Mouse (Mus musculus) adrenal gland, postnatal 10 days (tissue): Measurements from ENCODE around the gene Gm266. TPM values are rescaled to one million over a fixed set of nuclear protein-coding genes. Genes with fewer than 3 reads are reported as not detected.

Source experiments
- DNase-seq: peaks from one replicate; pipeline ENCODE4 v3.0.0; 2021; ENCODE audit warnings: mixed read lengths
- total RNA-seq, 2 experiments: library from RNA; stranded (reverse); gene quantifications; 2 replicates each; pipeline ENCODE4 v1.2.3; 2021

Gene Gm266
- total RNA-seq, 2 experiments from 2014 or later: 1.0 to 1.1 TPM

DNA sequence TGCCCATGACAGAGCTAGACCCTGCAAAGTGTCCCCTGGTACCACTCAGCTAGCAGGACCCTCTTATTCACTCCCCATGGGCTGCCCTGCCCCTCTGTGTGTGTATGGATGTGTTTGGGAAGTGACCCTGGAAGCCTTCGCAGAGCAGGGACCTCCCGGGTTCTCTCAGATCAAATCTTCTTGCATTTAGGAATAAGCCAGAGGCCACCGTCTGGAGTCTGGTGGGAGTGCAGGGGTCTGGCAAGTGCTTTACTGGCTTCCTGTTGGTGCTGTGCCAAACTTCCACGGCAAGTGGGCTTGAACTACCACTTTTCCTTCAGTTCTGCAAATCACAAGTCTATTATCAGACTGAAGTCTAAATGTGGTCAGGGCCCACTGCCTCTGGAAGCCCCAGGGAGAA is 31.6 kb downstream of the Gm266 start:
- DNase-seq: no peak

DNA sequence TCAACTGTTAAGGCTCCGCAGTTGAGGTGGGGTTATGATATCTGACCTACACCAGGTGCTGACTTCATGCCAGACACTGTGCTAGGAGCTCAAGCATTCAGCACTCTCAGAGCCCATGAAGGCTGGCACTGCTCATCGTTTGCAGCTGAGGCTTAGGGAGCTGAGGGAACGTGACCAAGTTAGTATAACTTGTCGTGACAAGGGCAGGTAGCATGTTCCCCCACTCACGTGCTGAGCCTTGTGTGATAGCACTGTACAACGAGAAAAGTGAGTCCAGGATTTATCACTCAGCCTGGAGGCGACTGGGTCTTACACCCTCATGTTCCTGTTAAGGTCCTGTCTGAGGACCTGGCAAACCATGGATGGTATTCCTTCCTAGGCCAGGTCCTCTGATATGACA is 34.1 kb downstream of the Gm266 start:
- no peak for DNase-seq

DNA sequence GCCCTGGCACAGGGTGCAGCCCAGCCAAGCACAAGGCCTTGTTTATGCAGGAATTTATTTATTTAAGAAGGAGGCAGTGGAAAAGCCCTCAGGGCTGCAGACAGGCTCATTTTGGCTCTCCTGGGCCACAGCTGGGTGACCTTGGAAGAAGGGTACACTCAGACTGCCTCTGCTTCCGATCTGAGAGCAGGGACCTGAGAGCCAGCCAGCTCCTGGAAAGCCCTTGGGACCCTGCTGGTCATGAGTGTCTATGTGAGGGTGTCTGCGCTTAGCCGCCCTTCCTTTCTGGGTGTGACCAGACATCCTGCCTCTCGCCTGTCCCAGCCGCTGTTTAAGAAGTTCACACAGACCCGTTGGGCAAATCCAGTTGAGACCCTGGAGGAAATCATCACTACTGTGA is 35.3 kb downstream of the Gm266 start:
- peak; percentile 66 for DNase-seq

DNA sequence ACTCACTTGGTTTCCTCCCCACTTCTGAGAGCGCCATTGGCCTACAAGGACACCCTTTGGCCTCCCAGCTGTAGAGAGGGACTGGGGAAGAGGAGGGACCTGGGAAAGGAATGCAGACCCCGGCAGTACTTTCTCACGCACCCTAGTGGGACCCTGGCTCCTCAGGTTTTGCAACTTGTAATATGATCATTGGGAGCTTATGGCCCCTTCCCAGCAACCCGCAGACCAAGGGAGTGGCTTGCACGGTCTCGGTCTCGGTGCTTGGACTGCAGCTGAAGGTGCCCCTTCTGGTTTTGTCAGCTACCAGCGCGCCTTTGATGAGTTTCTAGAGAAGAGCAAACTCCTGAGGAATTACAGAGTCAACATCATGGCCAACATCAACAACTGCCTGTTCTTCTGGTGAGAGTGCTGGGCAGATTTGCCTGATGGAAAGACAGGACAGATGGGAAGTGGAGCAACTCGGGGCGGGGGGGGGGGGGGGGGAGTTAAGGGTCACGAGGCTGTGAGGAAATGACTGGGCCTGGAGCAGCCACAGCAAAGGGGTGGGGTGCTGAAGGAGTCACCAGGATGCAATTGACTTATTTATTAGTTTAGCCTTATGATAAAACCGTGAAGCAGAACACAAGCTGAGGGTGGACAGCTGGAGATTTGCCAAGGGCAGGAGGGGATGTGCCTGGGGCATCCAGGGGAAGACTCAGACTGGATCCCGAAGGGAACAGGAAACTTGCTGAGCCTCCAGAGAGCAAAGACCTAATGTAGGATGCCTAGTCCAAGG is 36.5 kb downstream of the Gm266 start:
- DNase-seq: peak; percentile 62

DNA sequence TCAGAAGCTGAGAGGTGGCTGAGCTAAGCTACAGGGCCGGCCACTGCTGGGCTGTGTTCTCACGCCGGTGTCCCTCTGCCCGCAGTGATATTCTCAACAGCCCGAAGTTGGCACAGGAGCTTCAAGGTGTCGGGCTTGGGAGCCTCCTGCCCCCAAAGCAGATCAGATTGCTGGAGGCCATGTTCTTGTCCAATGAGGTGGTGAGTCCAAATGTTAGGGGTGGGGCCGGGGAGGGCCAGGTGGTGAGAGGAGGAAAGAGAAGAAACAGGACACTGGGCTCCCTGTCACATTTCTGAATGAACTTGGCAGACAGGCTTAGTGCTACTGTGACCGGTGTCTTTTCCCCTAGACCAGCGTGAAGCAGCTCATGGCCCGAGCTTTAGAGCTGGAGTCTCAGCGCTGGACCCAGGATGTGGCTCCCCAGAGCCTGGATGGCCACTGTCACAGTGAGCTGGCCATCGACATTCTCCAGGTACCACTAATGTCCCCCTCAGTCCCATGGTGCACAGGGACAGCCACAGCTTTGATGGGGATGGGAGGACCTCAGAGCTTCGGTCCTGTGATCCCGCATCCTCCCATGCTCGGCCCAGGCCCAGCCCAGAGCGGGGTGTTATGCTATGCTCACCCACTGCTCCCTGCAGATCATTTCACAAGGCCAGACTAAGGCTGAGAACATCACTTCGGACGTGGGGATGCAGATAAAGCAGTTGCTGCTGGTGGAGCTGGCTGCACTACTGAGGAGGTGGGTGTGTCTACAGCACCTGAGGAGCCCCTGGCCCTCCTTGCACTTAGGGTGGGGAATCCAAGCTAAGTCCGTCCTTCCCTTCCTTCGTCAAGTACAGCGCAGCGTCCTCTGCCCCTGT is 37.5 kb downstream of the Gm266 start:
- DNase-seq: no peak

DNA sequence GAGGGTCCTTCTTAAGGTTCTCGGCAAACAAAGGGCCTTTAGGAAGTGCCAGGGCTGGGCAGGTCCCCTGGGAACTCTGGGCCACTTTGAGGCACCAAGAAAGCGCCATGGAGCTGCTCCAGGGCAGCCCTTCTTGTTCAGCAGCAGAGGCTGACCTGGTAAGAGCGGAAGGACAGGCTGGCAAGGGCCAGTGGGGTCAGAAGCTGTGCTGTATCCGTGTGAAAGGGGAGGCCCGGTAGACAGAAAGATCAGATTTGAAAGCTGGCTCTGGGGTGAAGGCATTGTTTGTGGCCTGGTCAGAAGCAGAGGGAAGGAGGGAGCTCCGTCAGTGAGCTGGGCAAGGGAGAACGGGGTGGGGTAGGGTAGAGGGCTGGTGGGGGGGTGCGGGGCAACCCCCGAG is 38.3 kb downstream of the Gm266 start:
- no peak for DNase-seq

DNA sequence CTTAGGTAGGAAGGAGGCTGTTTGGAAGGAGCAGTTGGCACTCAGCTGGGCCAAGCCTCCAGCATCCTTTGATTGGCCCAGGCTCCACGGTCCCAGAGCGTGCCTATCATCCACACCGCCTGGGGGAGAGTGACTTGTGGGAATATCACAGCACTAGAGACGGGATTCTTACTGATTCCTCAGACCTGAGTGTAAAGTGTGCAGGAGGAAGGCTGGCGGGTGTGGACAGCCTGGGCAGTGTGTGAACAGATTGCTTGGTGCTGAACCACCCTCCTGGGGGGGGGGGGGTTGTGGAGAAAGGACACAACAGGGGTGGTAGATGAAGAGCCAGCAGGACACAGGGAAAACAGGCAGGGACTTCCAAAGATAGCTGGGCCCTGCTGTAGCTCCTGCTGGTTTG is 38.9 kb downstream of the Gm266 start:
- DNase-seq: no peak

DNA sequence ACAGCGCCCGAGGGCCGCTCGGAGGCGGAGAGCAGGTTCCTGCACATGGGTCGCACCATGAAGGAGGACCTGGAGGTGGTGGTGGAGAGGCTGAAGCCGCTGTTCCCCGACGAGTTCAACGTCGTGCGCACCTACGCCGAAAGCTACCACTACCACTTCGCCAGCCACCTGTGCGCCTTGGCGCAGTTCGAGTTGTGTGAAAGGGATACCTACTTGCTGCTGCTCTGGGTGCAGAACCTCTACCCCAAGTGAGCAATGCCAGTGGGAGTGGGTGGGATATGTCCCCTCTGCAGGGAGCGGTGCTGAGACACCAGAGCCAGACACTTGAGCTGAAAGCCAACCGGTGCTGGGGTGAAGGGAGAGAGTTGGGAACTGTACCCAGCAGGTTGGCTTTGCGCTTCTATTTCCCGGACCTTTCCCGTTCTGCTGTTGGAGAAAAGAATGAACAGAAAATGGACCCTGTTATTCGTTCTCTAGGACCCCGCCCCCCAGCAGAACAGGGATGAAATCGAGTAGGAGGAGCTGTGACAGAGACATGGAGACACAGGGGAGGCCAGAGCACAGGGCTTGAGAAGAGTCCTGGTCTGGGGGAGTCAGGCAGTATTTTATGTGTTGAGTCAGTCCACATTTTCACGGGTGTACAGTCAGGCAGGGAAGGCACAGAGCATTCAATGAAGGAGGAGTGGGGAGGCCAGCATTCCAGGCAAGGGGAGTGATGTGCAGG is 39.6 kb downstream of the Gm266 start:
- no peak for DNase-seq

DNA sequence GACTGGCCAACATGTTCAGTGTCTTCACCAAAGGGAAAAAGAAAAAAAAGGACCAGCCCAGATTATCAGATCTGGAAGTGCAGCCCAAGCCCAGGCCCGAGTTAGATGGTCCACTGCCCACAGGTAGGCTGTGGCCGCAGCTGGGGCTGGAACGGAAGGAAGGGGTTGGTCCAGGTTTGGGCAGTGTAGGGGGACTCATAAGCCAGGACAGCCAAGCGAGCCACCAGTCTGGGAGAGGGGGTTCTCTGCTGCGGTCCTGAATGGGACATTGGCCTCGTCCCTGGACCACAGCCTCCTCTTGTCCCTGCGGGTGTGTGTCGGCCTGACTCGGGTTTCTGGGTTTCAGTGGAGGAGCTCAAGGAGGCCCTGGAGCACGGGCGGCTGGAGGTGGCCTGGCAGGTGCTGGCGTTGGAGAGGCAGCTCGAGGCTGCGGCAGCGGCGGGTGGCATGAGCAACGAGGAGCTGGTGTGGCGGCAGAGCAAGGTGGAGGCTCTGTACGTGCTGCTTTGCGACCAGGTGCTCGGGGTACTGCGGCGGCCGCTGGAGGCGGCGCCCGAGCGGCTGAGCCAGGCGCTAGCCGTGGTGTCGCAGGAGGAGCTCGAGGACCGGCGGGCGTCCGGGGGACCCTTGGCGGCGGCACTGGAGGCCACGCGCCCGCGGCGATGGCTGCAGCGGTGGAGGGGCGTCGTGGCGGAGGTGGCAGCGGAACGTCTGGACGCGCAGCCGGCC is 40.3 kb downstream of the Gm266 start:
- no peak for DNase-seq

DNA sequence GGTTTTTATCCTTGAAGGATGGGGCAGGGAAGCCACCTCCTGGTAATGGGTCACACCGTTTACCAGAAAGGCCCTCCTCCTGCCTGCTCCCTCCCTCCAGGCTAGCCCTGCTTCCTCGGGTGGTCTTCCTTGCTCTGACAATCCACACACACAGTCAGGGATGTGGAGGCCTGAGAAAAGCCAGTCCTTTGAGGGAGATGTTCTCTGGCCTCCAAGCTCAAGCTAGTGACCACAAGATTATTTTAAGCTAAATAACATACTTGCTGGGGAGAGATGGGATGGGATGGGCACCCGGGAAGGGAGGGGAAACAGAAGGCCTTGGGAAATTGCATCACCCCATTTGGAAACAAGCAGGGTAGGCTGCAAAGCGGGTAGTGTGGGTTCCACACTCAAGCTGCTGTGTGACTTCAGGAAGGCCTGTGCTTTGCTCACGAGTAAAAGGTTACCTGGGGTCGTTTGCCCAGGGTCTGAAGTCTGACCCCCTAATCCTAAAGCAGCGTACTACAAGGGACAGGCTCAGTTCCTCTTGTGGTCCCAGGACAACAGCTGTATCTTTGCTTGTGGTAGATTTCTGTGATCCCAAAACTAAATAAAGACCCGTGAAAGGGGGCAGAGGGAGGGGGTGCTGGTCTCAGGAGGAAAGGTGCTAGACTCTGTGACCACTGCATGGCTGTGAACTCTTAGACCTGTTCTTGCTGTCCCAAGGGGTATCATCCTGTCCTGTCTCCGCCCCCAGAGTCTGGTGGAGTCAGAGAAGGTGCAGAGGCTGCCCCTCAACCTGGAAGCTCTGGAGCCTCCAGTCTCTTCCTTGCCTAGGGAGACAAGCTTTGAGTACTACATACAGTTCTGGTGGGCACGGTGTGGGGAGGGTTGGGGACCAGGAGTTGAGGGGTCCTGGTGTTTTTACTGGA is 41.4 kb downstream of the Gm266 start:
- no peak for DNase-seq

DNA sequence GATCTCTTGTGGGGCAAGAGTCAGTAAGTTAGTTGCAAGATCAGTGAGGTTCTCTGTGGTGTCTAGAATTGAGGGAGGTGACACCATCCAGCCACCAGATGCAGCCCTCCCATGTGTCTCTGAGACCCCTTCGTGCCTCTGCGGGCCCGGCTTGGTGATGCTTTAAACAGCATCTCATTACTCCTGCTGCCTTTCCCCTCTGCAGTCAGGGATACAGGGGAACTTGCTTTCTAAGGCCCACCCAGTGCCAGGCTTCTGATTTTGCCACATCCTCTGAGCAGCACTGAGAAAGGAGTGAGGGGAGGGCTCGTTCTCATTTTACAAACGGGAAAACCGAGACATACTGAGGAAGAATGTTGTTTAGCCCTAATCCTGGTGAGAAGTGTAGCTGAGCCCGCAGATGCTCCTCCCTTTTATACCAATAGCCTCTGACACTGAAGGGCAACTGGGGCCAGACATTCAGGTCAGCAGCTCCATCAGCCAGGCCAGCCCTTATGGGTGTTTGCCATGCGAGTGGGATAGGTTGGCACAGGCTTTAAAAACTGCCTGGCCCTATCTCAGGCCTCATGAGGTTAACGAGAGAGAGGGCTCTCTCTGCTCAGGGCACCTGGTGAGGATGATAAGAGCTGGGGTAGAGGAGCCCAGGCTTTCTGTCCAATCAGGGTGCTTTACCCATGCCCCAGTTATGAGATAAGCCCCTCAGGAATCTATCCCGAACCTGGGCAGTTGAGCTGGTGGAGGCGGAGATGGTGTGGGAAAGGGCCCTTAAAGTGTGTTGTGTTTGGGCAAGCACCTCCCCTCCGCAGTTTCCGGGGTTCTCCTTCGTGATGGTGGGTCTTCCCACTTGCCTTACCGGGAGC is 42.4 kb downstream of the Gm266 start:
- DNase-seq: no peak

DNA sequence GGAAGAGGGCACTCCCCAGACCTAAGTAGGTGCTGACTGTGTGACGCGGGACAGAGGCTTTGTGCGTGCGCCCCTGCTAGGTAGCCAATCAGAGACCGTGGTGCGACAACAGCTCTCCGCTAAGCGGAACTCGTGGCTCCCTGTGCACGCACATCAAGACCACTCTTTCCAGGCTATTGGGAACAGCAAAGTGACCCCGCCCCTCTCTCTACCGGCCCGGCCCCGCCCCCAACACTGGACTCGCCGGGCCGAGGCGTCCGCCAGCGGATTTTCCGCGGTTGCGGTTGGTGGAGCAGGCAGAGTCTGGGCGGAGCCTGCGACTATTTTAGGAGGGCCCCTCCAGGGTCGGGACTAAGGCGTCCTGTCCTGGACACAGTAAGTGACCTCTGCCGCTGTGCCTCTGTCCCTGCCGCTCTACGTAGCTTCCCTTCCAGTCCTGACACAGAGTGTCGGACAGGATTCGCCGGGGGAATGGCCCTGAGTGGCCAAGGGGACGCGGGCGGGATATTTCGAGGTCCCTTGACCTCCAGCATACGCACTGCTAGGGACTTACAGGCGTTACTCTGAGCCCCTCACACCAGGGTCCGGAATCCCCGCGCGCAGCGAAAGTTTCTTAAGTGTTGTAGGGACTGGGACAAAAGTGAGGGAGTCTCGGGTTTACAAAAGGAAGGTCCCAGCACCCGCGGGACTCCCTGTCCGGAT is 43.2 kb downstream of the Gm266 start, which contains the start of gene Tnfaip2:
TSS of gene Tnfaip2 (plus strand) at position 161 of the 702 bp plus-strand sequence.
- peak; percentile 88 for DNase-seq

DNA sequence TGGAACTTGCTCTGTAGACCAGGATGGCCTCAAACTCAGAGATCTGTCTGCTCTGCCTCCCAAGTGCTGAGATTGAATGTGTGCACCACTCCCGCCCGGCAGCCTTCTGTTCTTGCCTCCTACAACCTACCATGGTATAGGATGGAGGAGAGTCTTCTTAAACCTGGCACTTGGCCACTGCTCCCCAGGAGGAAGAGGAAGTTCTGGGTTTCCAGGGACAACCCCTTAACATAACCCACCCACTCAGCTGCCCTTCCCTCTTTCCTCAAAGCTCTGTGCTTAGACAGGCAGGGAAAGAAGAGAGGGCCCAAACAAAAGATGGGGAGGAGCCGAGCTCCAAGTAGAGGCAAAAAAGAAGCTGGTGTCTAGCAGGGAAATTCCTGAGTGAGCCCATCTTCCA is 44.1 kb downstream of the Gm266 start:
- DNase-seq: no peak

DNA sequence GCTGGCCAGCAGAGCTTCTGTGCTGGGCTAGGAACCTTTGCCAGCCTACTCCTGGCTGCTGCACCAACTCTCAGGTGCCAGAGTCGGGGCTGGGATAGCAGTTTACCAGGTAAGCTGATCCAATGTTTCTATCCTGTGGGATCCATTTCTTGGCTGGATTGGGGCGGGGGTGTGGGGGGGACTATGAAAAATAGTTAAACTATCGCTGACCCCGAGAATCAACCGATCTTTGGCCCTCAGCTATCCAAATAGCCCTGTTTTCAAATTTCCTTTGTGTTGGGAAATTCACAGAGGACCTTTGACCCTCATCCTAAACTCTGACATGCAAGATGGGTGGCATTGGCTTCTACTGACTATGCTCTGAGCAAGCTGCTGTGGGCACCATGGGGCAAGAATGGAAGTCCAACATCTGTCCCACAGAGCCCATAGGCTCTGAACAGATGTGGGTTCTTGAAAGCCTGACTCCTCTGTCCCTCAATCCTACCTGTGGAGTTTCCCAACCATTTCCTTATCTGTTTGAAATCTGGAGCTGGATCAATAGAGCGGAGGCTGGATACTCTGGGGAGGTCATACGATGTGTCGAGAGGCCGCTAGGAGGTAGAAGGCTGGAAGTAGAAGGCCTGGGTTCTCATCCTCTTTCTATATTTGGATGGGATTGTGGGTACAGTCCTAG is 44.8 kb downstream of the Gm266 start:
- DNase-seq: no peak

DNA sequence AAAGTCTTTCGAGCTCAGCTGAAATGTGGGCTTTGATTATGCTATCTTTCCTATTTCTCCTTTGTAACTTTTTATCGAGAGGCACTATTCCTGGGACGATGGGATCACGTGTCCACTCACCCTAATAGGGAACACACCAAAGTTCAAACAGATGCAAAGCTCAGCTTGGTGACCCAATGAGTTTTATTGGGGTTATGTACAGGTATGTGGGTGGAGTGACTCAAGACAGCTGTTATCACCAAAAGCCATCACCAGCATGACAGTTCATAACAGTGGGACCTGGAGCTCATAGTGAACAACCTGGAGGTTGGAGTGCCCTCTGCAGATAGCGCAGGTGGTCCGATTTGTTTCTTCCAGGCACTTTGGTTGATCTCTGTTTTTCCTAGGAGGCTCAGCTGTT is 46.8 kb downstream of the Gm266 start:
- no peak for DNase-seq

DNA sequence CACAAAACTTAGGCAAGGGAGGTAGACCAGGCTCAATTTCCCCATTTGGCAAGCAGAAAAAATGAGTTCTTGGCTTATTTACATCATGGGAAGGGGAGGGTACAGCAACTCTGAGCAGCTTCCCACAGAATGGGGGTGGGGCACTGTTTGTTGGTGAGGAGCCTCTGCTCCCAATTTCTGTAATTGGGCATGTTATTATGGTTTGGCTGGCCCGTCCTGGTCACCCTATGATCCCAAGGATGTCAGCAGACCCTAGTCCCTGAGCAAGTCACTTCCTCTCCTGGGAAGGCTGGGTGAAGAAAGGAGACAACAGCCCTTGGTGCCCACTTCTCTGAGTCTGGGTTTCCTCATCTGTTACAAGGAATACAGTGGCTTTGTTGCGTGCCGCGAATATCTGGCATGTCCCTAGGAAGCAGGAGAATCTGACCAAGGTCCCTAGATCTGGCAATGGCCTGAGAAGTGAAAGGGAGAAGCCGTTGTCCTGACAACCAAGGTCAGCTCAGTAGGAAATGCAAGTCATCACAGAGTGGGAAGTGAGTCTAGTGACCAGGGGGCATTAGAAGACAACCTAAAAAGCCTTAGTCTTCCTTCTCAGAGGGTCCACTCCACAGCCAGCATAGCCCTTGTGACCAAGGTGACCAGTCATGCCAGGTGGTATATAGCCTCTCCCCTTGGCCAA is 48.3 kb downstream of the Gm266 start:
- DNase-seq: peak; percentile 74

DNA sequence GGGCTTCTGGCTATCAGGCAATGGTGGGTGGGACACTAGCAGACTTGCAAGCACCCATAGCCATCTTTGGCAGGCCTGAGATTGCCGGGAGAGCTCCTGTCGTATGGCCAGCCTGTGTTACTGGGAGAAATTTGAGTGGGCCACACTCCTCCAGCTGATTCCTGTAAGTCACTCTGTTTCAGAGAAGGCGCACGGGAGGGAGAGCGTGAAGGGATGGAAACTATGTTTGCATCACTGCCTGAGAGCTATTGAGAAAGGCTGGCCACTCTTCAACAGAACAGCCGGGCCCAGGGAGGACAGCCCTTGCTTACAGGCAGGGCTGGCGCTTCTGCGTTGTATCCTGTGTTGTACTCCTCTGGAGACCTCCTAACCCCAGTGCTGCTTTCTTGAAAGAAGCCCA is 49.0 kb downstream of the Gm266 start:
- no peak for DNase-seq

DNA sequence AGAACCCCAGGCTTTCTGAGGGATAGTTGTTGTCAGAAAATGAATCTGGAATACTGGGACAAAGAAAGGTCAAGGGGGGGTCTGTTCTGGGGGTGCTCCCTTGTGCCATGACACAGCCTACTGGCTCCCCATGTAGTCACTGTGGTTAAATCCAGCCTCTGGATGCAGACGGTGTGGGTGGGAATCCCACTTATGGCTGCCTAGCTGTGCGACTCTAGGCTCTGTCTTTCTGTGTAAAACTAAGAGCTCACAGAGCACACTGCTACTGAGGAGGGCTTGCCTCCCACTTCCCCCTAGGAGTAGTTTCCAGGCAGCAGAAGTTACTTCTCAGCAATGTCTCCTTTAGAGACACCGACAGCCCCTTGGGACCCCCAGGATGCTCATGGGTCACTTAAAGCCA is 49.5 kb downstream of the Gm266 start:
- DNase-seq: no peak
